Mouse (Mus musculus): ENCODE measurements around the gene Zscan22. TPM values are rescaled to one million over a fixed set of nuclear protein-coding genes. Genes with fewer than 3 reads are reported as not detected.
"Not testable (repeated sequence)": the region's sequence is repeated elsewhere in the genome, so short reads cannot be mapped to it uniquely, and the experiment has no call there.

Zscan22 gene
- total RNA-seq (2014; rRNA removed) (7.4 and 7.7 TPM in 2 replicates), polyA plus RNA-seq (2015; fragmentation: Nextera tagmentation; extraction: Ambion mirVana) (2.5 and 2.9 TPM in 2 replicates)

DNA sequence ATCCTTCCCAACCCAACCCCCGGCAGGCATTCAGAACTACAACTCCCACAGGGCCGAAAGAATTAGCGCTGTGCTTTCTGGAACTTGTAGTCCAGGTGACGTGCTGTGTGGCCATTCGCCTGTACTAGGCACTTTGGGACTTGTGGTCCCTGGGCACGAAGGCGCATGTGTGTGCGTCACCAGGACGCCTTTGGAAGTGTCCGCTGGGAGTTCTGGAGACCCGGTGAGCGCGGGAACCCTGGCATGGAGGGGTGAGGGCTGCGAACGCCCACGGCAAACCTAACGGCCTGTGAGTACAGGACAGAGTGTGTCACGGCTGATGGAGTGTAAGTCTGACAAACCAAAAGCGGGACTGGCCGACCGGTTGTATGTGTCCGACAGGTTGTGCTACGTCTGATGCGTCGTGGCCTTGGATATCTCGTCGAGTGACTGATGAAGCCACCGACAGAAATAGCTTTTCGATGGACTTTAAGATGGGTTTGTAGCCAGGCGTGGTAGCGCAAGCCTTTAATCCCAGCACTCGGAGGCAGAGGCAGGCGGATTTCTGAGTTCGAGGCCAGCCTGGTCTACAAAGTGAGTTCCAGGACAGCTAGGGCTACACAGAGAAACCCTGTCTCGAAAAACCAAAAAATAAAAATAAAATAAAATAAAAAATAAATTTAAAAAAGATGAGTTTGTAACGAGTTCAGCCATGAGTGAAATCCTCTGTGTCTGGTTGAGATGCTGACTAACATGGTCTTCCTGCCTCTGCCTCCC is at the start of gene Zscan22:
TSS of gene Zscan22 (plus strand) at position 161 of the 756 bp plus-strand sequence.
- H3K4me1 ChIP-seq (ENCODE audit: insufficient read depth, low read length) = no peaks in the 10 kb centered on the region
- no peaks in the 10 kb centered on the region for H3K36me3 ChIP-seq (ENCODE audit: insufficient read depth, low read length)
- DNase-seq (ENCODE audit: low spot score) (peak; percentile 97), ATAC-seq (peak; percentile 99)
- H3K4me2 ChIP-seq (ENCODE audit: low read depth, low read length) = peak within 1 kb of the TSS; percentile 46
- no peak within 1 kb of the TSS for H3K27ac ChIP-seq
- H3K9ac ChIP-seq (replicated peaks; ENCODE audit: low read length) = peak within 1 kb of the TSS; percentile 48
- peak; percentile 17; the same call in 1 of the 2 replicates for TF ChIP-seq CTCF (IDR thresholded peaks at IDR 0.05; ENCODE audit: low read depth)
- H3K27me3 ChIP-seq (ENCODE audit: insufficient read depth, low read length) = no peaks in the 10 kb centered on the region
- WGBS = 6% methylated on average over 36 of the region's 36 CpGs
- peak within 1 kb of the TSS; percentile 51 for H3K4me3 ChIP-seq (ENCODE audit: low read length)
- H3K9me3 ChIP-seq (ENCODE audit: low read length) = no peaks in the 10 kb centered on the region

- WGBS = 23% methylated on average over 3 of the region's 3 CpGs
- ATAC-seq = no peak
- H3K9me3 ChIP-seq (ENCODE audit: low read length) = peaks cover 2% of the 10 kb centered on the region
Measured at GRCm38 (mm10) chr7:12874301-12874700, 23.3 kb upstream of the Zscan22 start.

DNA sequence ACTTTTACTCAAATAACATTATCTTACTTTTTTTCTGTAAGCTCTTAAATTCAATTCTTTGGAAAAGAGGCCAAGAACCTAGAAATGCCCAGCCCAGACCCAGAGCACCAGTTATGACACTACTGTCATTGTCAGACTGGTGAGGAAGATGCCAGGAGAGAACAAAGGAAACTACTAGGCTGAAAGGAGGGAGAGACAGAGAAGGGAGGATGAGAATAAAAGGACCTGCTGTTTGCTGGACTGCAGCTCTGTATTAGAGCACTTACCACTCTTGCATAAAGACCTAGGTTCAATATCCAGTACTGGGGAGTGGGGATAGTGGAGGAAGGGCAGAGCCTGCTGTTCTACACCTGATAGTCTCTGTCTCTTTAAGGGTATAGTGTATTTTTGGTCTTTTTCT is 17.6 kb upstream of the Zscan22 start:
- no peak overlapping the region; the same call in 1 of the 2 replicates for H3K9ac ChIP-seq (replicated peaks; ENCODE audit: low read length)
- H3K9me3 ChIP-seq (ENCODE audit: low read length) = no peaks in the 10 kb centered on the region
- ATAC-seq = no peak
- H3K27ac ChIP-seq = no peak overlapping the region; the same call in 1 of the 2 replicates
- H3K4me1 ChIP-seq (ENCODE audit: insufficient read depth, low read length) = no peaks in the 10 kb centered on the region
- DNase-seq (ENCODE audit: low spot score) = no peak
- H3K4me2 ChIP-seq (ENCODE audit: low read depth, low read length) = peak overlapping the region; percentile 88
- H3K4me3 ChIP-seq (ENCODE audit: low read length) = peak overlapping the region; percentile 74; the same call in 1 of the 2 replicates
- no peak for TF ChIP-seq CTCF (IDR thresholded peaks at IDR 0.05; ENCODE audit: low read depth)
- no peaks in the 10 kb centered on the region for H3K27me3 ChIP-seq (ENCODE audit: insufficient read depth, low read length)
- no peaks in the 10 kb centered on the region for H3K36me3 ChIP-seq (ENCODE audit: insufficient read depth, low read length)

More at GRCm38 (mm10) chr7:12874301-12874700, 23.3 kb upstream of the Zscan22 start:
- no peaks in the 10 kb centered on the region for H3K36me3 ChIP-seq (ENCODE audit: insufficient read depth, low read length)
- no peak overlapping the region for H3K4me2 ChIP-seq (ENCODE audit: low read depth, low read length)
- H3K4me1 ChIP-seq (ENCODE audit: insufficient read depth, low read length) = no peaks in the 10 kb centered on the region
- H3K27me3 ChIP-seq (ENCODE audit: insufficient read depth, low read length) = no peaks in the 10 kb centered on the region
- no peak overlapping the region for H3K27ac ChIP-seq
- peak; percentile 42 for TF ChIP-seq CTCF (IDR thresholded peaks at IDR 0.05; ENCODE audit: low read depth)
- DNase-seq (ENCODE audit: low spot score) = peak; percentile 27
- H3K4me3 ChIP-seq (ENCODE audit: low read length) = no peak overlapping the region
- H3K9ac ChIP-seq (replicated peaks; ENCODE audit: low read length) = no peak overlapping the region

DNA sequence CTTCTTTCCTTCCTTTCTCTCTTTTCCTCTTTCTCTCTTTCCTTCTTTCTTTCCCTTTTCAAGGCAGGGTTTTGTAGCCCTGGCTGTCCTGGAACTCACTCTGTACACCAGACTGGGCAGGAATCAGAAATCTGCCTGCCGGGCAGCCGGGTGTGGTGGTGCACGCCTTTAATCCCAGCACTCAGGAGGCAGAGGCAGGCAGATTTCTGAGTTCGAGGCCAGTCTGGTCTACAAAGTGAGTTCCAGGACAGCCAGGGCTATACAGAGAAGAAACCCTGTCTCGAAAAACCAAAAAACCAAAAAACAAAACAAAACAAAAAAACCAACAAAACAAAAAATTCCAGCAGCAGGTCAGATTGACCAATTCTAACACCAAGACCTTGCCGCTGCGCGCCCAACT is 17.1 kb upstream of the Zscan22 start:
- not testable (repeated sequence) for H3K27me3 ChIP-seq (ENCODE audit: insufficient read depth, low read length); H3K9me3 ChIP-seq (ENCODE audit: low read length); H3K36me3 ChIP-seq (ENCODE audit: insufficient read depth, low read length); DNase-seq (ENCODE audit: low spot score); H3K4me1 ChIP-seq (ENCODE audit: insufficient read depth, low read length)
- peak overlapping the region; percentile 66; the same call in 1 of the 2 replicates for H3K9ac ChIP-seq (replicated peaks; ENCODE audit: low read length)
- peak; percentile 30; the same call in 1 of the 2 replicates for ATAC-seq
- WGBS = 41% methylated on average over 8 of the region's 8 CpGs
- peak overlapping the region; percentile 74 for H3K4me3 ChIP-seq (ENCODE audit: low read length)
- H3K27ac ChIP-seq = peak overlapping the region; percentile 59; the same call in 1 of the 2 replicates
- peak overlapping the region; percentile 88 for H3K4me2 ChIP-seq (ENCODE audit: low read depth, low read length)

GRCm38 (mm10) chr7:12880911-12881660 is 16.5 kb upstream of the Zscan22 start, which contains the start of gene Zfp128:
Zfp128 (plus strand) TSS chr7:12881177.
- Histone ChIP-seq H3K4me1 (ENCODE audit: insufficient read depth, low read length) (no peaks in the 10 kb centered on the region), H3K27ac (peak within 1 kb of the TSS; percentile 59; the same call in 1 of the 2 replicates), H3K36me3 (ENCODE audit: insufficient read depth, low read length) (peaks cover 9% of the 10 kb centered on the region), H3K4me2 (ENCODE audit: low read depth, low read length) (peak within 1 kb of the TSS; percentile 88), H3K4me3 (ENCODE audit: low read length) (peak within 1 kb of the TSS; percentile 74), H3K27me3 (ENCODE audit: insufficient read depth, low read length) (no peaks in the 10 kb centered on the region), H3K9ac (replicated peaks; ENCODE audit: low read length) (peak within 1 kb of the TSS; percentile 66), H3K9me3 (ENCODE audit: low read length) (no peaks in the 10 kb centered on the region)
- ATAC-seq (peak; percentile 99), DNase-seq (ENCODE audit: low spot score) (peak; percentile 98)
- WGBS = 1% methylated on average over 35 of the region's 35 CpGs
- peak; percentile 35; the same call in 1 of the 2 replicates for TF ChIP-seq CTCF (IDR thresholded peaks at IDR 0.05; ENCODE audit: low read depth)

DNA sequence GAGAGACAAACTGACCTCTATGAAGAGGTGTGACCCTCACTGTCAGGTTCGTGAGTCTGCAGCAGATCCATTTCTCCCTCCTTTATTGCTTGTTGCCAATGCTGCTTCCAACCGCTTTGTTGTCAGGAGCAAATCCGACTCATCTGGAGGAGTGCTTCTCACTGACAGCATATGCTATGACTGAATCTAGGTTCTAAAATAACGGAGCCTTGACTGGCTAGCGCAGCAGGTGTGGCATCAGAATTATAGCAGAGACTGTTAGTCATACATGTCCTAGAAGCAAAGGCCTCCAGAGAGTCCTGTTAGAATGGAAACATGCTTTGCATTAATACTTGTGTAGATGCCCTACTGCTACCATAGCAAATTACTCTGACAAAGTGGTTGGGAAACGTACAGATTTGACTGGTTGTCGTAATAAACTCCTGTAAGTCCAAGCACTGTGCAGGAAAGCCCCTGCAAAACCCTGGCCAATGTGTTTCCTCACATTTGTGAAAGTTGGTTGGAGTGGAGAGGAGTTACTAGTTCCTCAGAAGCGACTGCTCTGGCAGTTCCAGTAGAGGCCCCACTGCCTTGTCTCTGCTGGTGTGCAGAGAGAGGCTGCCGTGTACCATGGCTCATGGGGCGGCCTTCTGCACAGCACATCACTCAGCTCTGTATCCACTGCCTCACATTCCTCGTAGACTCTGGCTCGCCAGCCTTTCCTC is 10.9 kb upstream of the Zscan22 start:
- TF ChIP-seq CTCF (IDR thresholded peaks at IDR 0.05; ENCODE audit: low read depth) = no peak
- no peak overlapping the region for H3K4me2 ChIP-seq (ENCODE audit: low read depth, low read length)
- ATAC-seq = no peak
- H3K27ac ChIP-seq = no peak overlapping the region
- no peaks in the 10 kb centered on the region for H3K27me3 ChIP-seq (ENCODE audit: insufficient read depth, low read length)
- no peaks in the 10 kb centered on the region for H3K4me1 ChIP-seq (ENCODE audit: insufficient read depth, low read length)
- no peak overlapping the region for H3K4me3 ChIP-seq (ENCODE audit: low read length)
- no peak overlapping the region for H3K9ac ChIP-seq (replicated peaks; ENCODE audit: low read length)
- peaks cover 51% of the 10 kb centered on the region for H3K36me3 ChIP-seq (ENCODE audit: insufficient read depth, low read length)
- H3K9me3 ChIP-seq (ENCODE audit: low read length) = no peaks in the 10 kb centered on the region
- DNase-seq (ENCODE audit: low spot score) = no peak
- WGBS = 91% methylated on average over 12 of the region's 12 CpGs
